Mouse (Mus musculus) left cerebral cortex, postnatal 36 days (tissue): Measurements from ENCODE around the gene Sox6. TPM values are rescaled to one million over a fixed set of nuclear protein-coding genes. Genes with fewer than 3 reads are reported as not detected.

Source experiments
- DNase-seq, 2 experiments: peaks; one replicate each; pipeline ENCODE4 v3.0.0; 2021 to 2022; ENCODE audit warnings: low spot score in 2 of 2, mixed read lengths in 1 of 2
- intact Hi-C: fragments of 180-260 bp; cut with DNase I; formaldehyde crosslinking; loops from one replicate; pipeline ENCODE4 v1.15.1; 2025
- total RNA-seq, 2 experiments: library from RNA; stranded (reverse); gene quantifications; 2 replicates each; pipeline ENCODE4 v1.2.3; 2021

Sox6 gene
- total RNA-seq, 2 experiments from 2014 or later, result 25.8 to 32.7 TPM

DNA sequence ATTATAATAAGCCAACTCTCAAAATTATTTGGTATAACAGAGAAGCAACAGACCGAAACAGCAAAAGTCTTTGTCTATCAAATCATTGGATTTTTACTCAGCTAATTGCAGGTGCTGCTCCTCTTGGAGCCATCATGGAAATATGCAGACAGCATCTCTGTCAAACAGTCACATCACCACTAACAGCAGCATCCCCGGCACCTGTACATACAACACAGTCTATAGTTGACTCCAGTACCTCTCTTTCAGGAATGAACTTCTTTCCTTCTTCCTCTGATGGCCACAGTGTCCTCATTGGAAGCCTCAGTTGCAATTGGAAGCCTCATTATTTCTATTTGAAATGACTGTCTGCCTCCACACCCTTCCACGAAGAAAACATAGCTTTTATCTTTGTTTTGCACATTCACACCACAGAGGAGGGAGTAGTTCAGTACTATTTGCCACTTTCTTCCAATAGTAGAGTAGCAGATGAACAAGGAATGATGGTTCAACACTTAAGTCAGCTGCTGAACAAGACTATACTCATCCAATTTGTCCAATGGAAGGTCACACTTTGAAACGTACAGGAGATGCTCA, 192.7 kb downstream of the Sox6 start:
- intact Hi-C loops, result no loop called here
- no peak for DNase-seq

DNA sequence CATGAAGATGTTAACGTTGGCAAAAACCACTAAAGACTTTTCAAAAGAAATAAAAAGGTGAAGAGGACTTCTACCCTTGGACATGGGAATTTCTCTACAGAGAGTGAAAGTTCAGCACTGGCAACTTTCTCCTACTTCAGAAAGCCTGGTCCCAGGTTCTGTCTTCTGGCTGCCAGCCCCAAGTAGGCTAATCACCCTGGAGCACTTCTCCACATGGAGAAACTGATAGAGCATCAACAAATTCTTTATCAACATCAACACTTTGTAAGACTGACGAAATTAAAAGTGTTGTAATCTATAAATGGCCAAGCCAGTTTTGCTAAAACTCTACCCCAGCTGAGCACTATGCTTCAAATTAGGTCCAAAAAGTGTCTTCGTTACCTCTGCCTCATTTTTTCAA, 193.7 kb downstream of the Sox6 start:
- intact Hi-C loops, result no loop called here
- no peak for DNase-seq

- intact Hi-C loops, result no loop called here
- DNase-seq, result no peak
Observed at GRCm38 (mm10) chr7:115844431-115844830, 194.2 kb downstream of the Sox6 start.

GRCm38 (mm10) chr7:115842251-115842650, 196.3 kb downstream of the Sox6 start:
- intact Hi-C loops, result no loop called here
- DNase-seq, result no peak

GRCm38 (mm10) chr7:115840613-115841012, 198.0 kb downstream of the Sox6 start:
- intact Hi-C loops, result no loop called here
- no peak for DNase-seq

GRCm38 (mm10) chr7:115835005-115835404, 203.6 kb downstream of the Sox6 start:
- DNase-seq, result no peak
- intact Hi-C loops, result no loop called here

DNA sequence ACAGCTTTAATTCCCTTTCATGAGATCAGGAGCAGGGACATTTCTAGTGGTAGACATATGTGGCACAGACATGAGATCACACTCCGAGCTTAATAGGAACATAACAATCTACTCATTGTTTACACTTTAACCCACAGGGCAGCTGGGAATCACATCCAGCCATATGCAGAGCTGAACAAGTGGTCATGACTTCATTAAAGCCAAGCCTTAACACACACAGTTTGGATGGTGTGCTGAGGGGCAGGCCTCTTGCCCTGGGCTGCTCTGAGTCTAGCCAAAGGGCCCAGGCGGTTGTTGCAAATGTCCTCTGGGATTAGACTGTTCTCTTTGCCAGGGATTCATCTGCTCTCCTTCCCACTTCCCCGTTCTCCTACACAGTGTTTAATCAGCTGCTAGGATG, 204.9 kb downstream of the Sox6 start:
- intact Hi-C loops, result no loop called here
- DNase-seq, result no peak

DNA sequence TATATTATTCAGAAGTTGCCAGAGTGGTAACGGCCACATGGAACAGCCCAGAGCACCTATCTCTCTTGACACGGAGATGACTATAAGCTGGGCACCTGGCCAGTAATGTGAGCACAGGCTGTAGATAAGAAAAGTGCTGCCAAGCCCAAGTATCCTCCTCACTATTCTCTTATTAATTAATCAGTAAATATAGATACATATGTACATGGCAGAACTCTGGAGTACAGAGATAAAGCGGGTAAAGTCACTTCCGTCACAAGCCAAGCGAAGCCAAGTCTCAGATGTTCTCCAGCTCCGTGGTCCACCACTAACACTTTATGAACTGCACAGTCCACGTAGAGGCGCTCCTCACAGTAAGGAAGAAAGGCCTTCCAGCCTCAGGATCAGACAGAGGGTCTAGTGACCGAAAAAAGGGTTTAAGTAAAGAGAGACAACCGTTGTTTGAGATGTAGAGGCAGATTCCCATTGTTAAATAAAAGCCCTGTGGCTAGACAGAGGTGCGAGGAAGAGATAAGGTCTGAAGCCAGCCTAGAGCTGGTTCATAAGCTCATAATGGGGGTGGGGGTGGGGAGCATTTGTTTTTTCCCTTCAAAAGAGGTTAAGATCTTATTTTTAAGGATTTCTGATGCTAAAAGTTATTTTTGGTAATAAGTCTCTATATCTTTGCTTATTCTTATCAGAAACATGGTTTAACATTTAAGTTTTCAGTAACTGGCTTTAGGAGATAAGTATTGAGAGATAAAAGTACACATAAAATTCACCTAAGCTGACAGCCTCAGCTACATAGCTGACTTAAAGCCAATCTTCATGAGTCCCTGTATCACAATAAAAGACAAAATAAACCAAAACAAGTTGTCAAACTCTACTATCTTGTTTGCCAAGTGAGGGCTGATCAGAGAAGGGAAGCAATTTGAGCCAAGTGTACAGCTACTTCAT, 207.4 kb downstream of the Sox6 start:
- no peak for DNase-seq
- intact Hi-C loops, result no loop called here

DNA sequence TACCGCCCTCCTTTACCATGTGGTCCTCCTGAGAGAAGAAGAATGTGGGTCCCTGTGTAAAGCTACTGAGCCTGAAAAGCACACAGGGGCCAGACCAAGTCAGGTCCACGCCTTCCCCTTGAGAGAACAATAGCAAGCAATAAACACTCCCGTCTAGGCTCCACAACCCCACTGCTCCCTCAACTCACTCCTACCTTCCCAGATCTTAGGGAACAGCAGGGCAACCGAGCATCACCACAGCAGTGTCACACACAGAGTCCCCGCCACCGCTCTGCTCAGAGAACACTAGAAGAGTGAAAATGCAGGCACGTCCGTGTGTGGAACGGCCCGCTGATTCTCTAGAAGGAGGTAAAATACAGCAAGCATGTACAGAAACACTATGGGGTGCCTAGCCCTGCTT, 208.2 kb downstream of the Sox6 start:
- intact Hi-C loops, result no loop called here
- DNase-seq, result no peak

DNA sequence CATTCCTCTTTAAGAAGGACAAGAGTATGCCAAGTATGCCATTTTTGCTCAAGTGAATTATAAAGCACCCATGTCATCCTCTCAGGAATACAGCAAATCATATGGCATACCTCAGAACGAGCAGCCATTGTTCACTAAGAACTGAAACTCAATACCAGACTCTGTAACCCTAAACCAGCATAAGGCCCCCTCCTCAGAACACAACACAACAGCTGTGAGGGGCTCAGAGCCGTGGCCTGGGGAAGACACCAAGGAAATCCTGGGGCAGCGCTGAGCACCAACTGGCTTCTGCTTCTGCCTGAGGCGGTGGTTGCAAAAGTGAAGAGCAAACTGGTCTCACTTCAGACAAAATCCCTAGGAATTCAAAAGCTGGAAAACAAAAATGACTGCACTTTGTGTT, 208.8 kb downstream of the Sox6 start:
- intact Hi-C loops, result loop anchor here (5.0 kb wide), 1 partner anchor 203 kb away; no protein-coding TSS in a partner anchor
- DNase-seq, result no peak

DNA sequence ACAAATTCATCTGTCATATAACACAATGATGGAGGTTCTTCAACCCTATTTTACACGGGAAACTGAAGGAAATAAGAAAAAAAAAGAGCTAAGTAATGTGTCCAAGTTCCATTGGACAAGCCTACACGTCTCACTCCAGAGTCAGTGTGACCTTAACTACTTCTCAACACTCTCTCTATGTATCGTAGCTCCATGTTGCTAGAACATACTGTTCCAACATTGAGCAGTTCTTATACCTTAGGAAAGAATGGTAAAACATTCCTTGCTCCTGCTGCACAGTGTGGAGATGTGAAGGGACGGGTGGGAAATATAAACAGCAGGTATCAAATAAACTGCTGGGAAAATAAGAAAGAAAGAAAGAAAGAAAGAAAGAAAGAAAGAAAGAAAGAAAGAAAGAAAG, 209.3 kb downstream of the Sox6 start:
- intact Hi-C loops, result loop anchor here (5.0 kb wide), 1 partner anchor 203 kb away; no protein-coding TSS in a partner anchor
- DNase-seq, result no peak

GRCm38 (mm10) chr7:115825295-115825694, 213.3 kb downstream of the Sox6 start:
- DNase-seq, result no peak
- intact Hi-C loops, result loop anchor here (5.0 kb wide), 1 partner anchor 207 kb away; no protein-coding TSS in a partner anchor

GRCm38 (mm10) chr7:115824621-115825256, 213.9 kb downstream of the Sox6 start:
- intact Hi-C loops, result loop anchor here (5.0 kb wide), 1 partner anchor 208 kb away; no protein-coding TSS in a partner anchor

GRCm38 (mm10) chr7:115819136-115819535, 219.5 kb downstream of the Sox6 start:
- DNase-seq, result no peak
- intact Hi-C loops, result no loop called here

More at GRCm38 (mm10) chr7:115824621-115825256, 213.9 kb downstream of the Sox6 start:
- no peak for DNase-seq

- DNase-seq, result no peak
- intact Hi-C loops, result no loop called here
Observed at GRCm38 (mm10) chr7:115803256-115803655, 235.3 kb downstream of the Sox6 start.

- intact Hi-C loops, result no loop called here
Observed at GRCm38 (mm10) chr7:115794139-115794858, 244.3 kb downstream of the Sox6 start.

DNA sequence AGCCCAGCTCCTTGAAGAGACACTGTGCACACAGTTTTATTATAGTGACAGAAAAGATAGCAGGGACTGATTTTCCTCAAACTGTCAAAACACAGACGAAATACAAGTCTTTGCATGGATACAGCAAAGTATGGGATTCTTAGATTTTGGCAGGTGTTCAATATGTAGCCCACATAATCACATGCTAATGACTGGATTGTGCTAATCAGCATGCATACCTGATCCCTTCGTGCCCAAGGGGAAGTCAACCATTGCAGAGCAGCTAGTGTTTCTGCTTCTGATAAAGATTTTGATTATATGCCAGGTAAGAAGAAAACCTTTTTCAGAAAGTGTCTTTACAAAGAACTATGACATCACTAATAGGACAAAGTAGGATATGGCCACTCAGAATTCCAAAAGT, 245.8 kb downstream of the Sox6 start:
- intact Hi-C loops, result no loop called here
- no peak for DNase-seq

More at GRCm38 (mm10) chr7:115794139-115794858, 244.3 kb downstream of the Sox6 start:
- no peak for DNase-seq

DNA sequence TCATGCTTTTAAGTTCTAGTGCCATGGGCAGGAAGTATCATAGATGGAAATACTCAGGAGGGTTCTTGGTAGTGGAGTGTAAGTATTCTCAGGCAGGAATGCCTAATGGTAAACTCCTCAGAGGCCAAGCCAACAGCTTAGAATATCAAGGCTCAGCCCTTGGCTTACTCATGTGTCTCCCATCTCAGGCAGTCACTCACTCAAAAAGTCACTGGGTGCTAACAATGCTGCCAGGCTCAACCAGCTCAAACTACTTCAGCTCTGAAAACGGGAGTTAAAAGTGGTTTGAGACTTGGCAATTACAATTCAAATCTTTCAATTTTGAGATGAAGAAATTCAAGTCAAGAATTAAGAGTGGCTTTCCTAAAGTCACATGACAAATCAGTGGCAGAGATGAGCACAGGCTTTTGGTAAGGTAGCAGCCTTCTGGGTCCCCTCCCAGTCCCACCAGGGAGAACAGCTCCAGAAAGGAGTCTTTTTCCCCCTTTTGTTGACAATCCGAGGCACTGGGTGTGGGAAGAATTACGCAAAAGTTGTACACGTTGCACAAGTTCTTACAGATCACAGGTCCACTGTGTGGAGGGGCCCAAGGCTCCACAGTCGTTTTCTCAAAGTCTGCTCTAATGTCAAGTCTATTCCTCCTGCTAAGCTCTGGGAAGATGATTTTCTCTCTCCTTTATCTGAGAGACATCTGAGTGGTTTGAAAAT, 249.3 kb downstream of the Sox6 start:
- intact Hi-C loops, result no loop called here
- no peak for DNase-seq
